9 mouse cellular contexts compared by ENCODE assay signal in the genomic region with DNA sequence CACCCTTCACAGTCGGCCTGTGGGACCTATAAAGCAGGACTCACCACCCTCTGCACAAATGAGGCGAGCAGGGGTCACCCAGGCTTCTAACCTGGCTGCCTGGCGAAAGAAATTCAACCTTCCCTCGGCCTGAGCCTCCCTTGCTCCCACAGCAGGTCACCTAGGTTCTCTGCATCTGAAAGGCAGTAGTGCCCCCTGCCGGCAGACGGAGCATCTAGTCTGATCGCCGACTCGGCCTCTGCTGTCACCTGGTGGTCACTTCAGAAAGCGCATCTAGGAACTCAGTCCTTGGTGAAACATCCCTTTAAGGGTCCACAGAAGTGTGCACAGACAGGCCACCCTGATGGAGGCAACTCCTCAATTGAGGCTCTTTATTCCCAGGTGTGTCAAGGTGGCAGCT. TPM values are rescaled to one million over a fixed set of nuclear protein-coding genes. Genes with fewer than 3 reads are reported as not detected.
DNase-seq lines count a peak whose midpoint lies in the region; ATAC-seq and TF ChIP-seq lines count a peak whose summit lies in the region.
"Had no signal": no experiment of that assay in that cellular context is flagged by ENCODE, and none has a peak within 500 bp of the region (broad histone marks: within the 10 kb centered on the region; RNA-seq: fewer than 3 reads in every experiment).

No protein-coding gene starts in this region.

- peak; percentile 97 for TF ChIP-seq CTCF in E14TG2a.4 (conservative IDR thresholded peaks at IDR 0.05; ENCODE audit: low read length)
- peak; percentile 99 for TF ChIP-seq CTCF in thymus, adult 2 months (IDR thresholded peaks at IDR 0.05; ENCODE audit: borderline replicate concordance, control insufficient read depth, extremely low read depth, insufficient read depth, low read length, poor library complexity)

- H3K4me3 ChIP-seq in E14TG2a.4 (replicated peaks; ENCODE audit: low read length): no peak overlapping the region
- no peak overlapping the region for H3K4me3 ChIP-seq in forebrain, embryonic 11.5 days (ENCODE audit: low read depth, low read length)
- H3K4me3 ChIP-seq in thymus, adult 2 months (ENCODE audit: control insufficient read depth, insufficient read depth, low read length): no peak overlapping the region

- H3K27ac ChIP-seq in forebrain, embryonic 11.5 days (ENCODE audit: low read depth, low read length): no peak overlapping the region
- H3K27ac ChIP-seq in thymus, adult 2 months (ENCODE audit: control insufficient read depth, insufficient read depth, low read length): no peak overlapping the region

- H3K9me3 ChIP-seq in E14TG2a.4 (ENCODE audit: low read length): no peaks in the 10 kb centered on the region; the same call in 1 of the 2 replicates
- no peaks in the 10 kb centered on the region for H3K9me3 ChIP-seq in forebrain, embryonic 11.5 days (ENCODE audit: control insufficient read depth, low read length)

- H3K9ac ChIP-seq in forebrain, embryonic 11.5 days (ENCODE audit: low read length): no peak overlapping the region

- WGBS in forebrain, embryonic 11.5 days: 5% methylated on average over 10 of the region's 10 CpGs
- 11% methylated on average over 10 of the region's 10 CpGs for WGBS in thymus, adult 2 months

- DNase-seq in c-Kit-negative CD71-positive TER-119-positive erythroid progenitor cells, embryonic 14.5 days (ENCODE audit: low read depth, low spot score): peak; percentile 52
- DNase-seq in forebrain, embryonic 11.5 days (ENCODE audit: low spot score): peak; percentile 94
- DNase-seq in heart, postnatal 14 days: peak; percentile 84 to 89
- peak; percentile 92 to 93 for DNase-seq in kidney, postnatal 4 days
- peak; percentile 87 for DNase-seq in lung, postnatal 10 days
- DNase-seq in ovary, postnatal 14 days (ENCODE audit: low spot score): peak; percentile 80
- DNase-seq in thymus, adult 2 months: peak; percentile 82

- peaks cover 4% of the 10 kb centered on the region; the same call in 1 of the 2 replicates for H3K27me3 ChIP-seq in E14TG2a.4 (ENCODE audit: insufficient read depth, low read length)
- H3K27me3 ChIP-seq in forebrain, embryonic 11.5 days (ENCODE audit: control insufficient read depth, insufficient read depth, low read length): no peaks in the 10 kb centered on the region
- H3K27me3 ChIP-seq in thymus, adult 2 months (ENCODE audit: control insufficient read depth, insufficient read depth, low read length): no peaks in the 10 kb centered on the region

- no peak for TF ChIP-seq POLR2A in thymus, adult 2 months (IDR thresholded peaks at IDR 0.05; ENCODE audit: control insufficient read depth, extremely low read depth, insufficient read depth, low read length, poor library complexity)

- peak; percentile 42; the same call in 1 of the 2 replicates for ATAC-seq in forebrain, embryonic 11.5 days (replicated peaks; ENCODE audit: low FRiP score)

- H3K4me1 ChIP-seq in E14TG2a.4 (replicated peaks; ENCODE audit: low read depth, low read length): peaks cover 40% of the 10 kb centered on the region
- H3K4me1 ChIP-seq in forebrain, embryonic 11.5 days (replicated peaks; ENCODE audit: control insufficient read depth, insufficient read depth, low read length): peaks cover 5% of the 10 kb centered on the region; the same call in 1 of the 2 replicates
- peaks cover 15% of the 10 kb centered on the region for H3K4me1 ChIP-seq in thymus, adult 2 months (replicated peaks; ENCODE audit: control insufficient read depth, insufficient read depth, low read length)

- intact Hi-C loops in heart, postnatal 14 days (cut with DNase I): loop anchor here (1.0 to 5.0 kb wide), 4 partner anchors 13 to 908 kb away; a partner anchor contains a TSS

- H3K4me2 ChIP-seq in forebrain, embryonic 11.5 days (ENCODE audit: low read depth, low read length, severe bottlenecking): no peak overlapping the region

- no peaks in the 10 kb centered on the region for H3K36me3 ChIP-seq in E14TG2a.4 (ENCODE audit: insufficient read depth, low read length)
- no peaks in the 10 kb centered on the region for H3K36me3 ChIP-seq in forebrain, embryonic 11.5 days (ENCODE audit: control insufficient read depth, insufficient read depth, low read length)
- no peaks in the 10 kb centered on the region for H3K36me3 ChIP-seq in thymus, adult 2 months (ENCODE audit: control insufficient read depth, insufficient read depth, low read length)

RNA-seq across cellular contexts. Expression of a gene that starts 24.4 kb away (rescaled TPM):
- polyA plus RNA-seq in forebrain, embryonic 11.5 days (2014; fragmentation: Nextera tagmentation; extraction: Ambion mirVana): 1,675 and 1,791 TPM in 2 replicates
- total RNA-seq in heart, postnatal 14 days (2021): 1,000 to 10,000 TPM; 1,264 to 1,321 TPM
- polyA plus RNA-seq in thymus, adult 2 months (2012; rRNA removed): 117 and 131 TPM in 2 replicates

RNA-seq across cellular contexts. Expression of a gene that starts 25.6 kb away (rescaled TPM):
- polyA plus RNA-seq in forebrain, embryonic 11.5 days (2014; fragmentation: Nextera tagmentation; extraction: Ambion mirVana): not detected in 2 replicates
- not detected for total RNA-seq in heart, postnatal 14 days (2021)
- polyA plus RNA-seq in thymus, adult 2 months (2012; rRNA removed): 0.31 and 0.97 TPM in 2 replicates
- polyA plus RNA-seq: heart, embryonic 14.5 days had no signal

RNA-seq across cellular contexts. Expression of a gene that starts 34.5 kb away (rescaled TPM):
- polyA plus RNA-seq in forebrain, embryonic 11.5 days (2014; fragmentation: Nextera tagmentation; extraction: Ambion mirVana): not detected in 2 replicates
- total RNA-seq in heart, postnatal 14 days (2021): 1 to 10 TPM in 1 of 2 experiments, under 1 TPM in 1; 0.24 to 3.8 TPM
- polyA plus RNA-seq in thymus, adult 2 months (2012; rRNA removed): 238 and 276 TPM in 2 replicates

RNA-seq across cellular contexts. Expression of a gene that starts 38.9 kb away (rescaled TPM):
- 0.69 and 0.79 TPM in 2 replicates for polyA plus RNA-seq in forebrain, embryonic 11.5 days (2014; fragmentation: Nextera tagmentation; extraction: Ambion mirVana)
- total RNA-seq in heart, postnatal 14 days (2021): not detected
- polyA plus RNA-seq in thymus, adult 2 months (2012; rRNA removed): 2.0 and 2.4 TPM in 2 replicates
- polyA plus RNA-seq: heart, embryonic 14.5 days had no signal

RNA-seq across cellular contexts. Expression of a gene that starts 46.6 kb away (rescaled TPM):
- not detected in 2 replicates for polyA plus RNA-seq in forebrain, embryonic 11.5 days (2014; fragmentation: Nextera tagmentation; extraction: Ambion mirVana)
- not detected for total RNA-seq in heart, postnatal 14 days (2021)
- 4.1 and 4.8 TPM in 2 replicates for polyA plus RNA-seq in thymus, adult 2 months (2012; rRNA removed)
- polyA plus RNA-seq: heart, embryonic 14.5 days had no signal

Comparison
In these comparisons a context has a peak if more than half of its experiments do, and no peak if none do; other contexts are left out.
1. RNA of a gene that starts 24.4 kb away (polyA plus RNA-seq): 1,675 to 1,791 TPM in forebrain, embryonic 11.5 days; 117 to 131 TPM in thymus, adult 2 months; every median in the first group is over 10 times any median in the second.
2. RNA of a gene that starts 34.5 kb away (polyA plus RNA-seq): 238 to 276 TPM in thymus, adult 2 months; not detected in forebrain, embryonic 11.5 days; every median in the first group is over 100 times any median in the second.
3. Peak in every context shown above with its lines, with median percentiles within 50 percentile points of each other: DNase-seq.